Mouse (Mus musculus) lung, postnatal 0 days (tissue): ENCODE measurements around the gene Taok2.

Experiments used
- CTCF ChIP-seq: IDR thresholded peaks from 2 replicates; pipeline ENCODE4 v1.5.1; 2016; ENCODE audit warnings: antibody characterized with exemption, mild to moderate bottlenecking
- EP300 ChIP-seq: IDR thresholded peaks from 2 replicates; pipeline ENCODE4 v1.6.1; 2016; ENCODE audit warnings: antibody characterized with exemption, mild to moderate bottlenecking, control low read depth

- no peak for TF ChIP-seq CTCF
- TF ChIP-seq EP300 = no peak
Observed at GRCm38 (mm10) chr7:126843276-126843675, 41.2 kb downstream of the Taok2 start.
